Mouse (Mus musculus): Measurements from ENCODE around the gene Clec4b1. TPM values are rescaled to one million over a fixed set of nuclear protein-coding genes. Genes with fewer than 3 reads are reported as not detected.
"Not testable (repeated sequence)": the region's sequence is repeated elsewhere in the genome, so short reads cannot be mapped to it uniquely, and the experiment has no call there.

The Clec4b1 gene
- not detected in 2 replicates for polyA plus RNA-seq (2015; fragmentation: Nextera tagmentation; extraction: Ambion mirVana)

DNA sequence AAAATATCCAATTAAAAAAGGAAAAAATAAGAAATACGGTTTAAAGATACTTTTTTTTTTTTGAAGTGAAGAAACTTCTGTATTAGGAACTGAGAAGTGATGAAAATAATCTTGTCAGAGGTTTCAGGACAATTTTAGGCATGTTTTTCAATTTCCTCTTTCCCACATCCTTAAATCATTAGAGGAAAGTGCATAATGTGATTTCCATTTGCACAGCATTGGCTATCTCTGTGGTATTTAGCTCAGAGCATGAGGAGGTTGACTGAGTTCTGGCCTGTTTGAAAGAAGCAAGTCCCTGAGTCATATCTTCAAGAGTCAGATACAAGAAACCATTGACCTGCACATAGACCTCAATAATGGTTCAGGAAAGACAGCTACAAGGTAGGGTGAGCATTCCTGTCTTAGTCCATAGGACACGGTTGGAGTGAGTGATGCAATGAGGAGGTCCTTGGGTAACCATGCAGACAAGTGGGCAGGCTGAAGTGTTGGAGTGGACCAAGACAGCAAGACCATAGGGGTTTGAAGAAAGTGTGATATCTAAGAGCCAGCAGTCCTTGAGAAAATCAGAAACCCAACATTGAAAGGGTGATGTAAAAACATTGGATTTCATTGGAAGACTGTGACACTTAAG lies at the start of gene Clec4b1:
Clec4b1 (plus strand) TSS at position 221 of the 631 bp plus-strand sequence.
- no peak for ATAC-seq (ENCODE audit: extremely low read depth, insufficient number of reproducible peaks, low FRiP score, low TSS enrichment)
- no peak within 1 kb of the TSS for H3K4me2 ChIP-seq
- WGBS, result 61% methylated on average over 2 of the region's 2 CpGs

DNA sequence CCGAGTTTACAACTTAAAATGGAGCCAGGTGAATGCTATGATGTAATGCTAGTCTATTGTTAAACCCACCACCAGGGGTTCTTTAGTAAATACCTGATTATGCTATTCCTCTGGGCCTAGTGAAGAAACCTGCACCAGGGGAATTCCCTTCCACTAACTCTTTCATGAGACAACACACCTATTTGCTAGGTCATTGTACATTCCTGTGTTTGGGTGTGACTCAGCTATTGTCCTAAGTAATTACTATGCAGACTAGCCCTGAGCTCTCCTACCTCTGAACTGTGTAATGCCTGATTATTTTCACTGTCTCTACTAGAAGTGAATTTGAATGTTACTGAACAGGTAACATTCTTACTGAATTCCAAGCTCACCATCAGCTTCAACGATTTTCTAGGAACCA lies 45.1 kb upstream of the Clec4b1 start:
- H3K27ac ChIP-seq (replicated peaks); H3K4me1 ChIP-seq; H3K4me2 ChIP-seq; H3K27me3 ChIP-seq (replicated peaks); H3K9ac ChIP-seq; ATAC-seq (ENCODE audit: extremely low read depth, insufficient number of reproducible peaks, low FRiP score, low TSS enrichment); H3K36me3 ChIP-seq; H3K4me3 ChIP-seq: not testable (repeated sequence)
- peaks cover 12% of the 10 kb centered on the region for H3K9me3 ChIP-seq
- WGBS, result 57% methylated on average over 2 of the region's 2 CpGs

More for the DNA sequence above, at the start of gene Clec4b1:
- Histone ChIP-seq H3K9me3 (peaks cover 27% of the 10 kb centered on the region), H3K4me1 (no peaks in the 10 kb centered on the region), H3K9ac (no peak within 1 kb of the TSS), H3K27ac (replicated peaks) (no peak within 1 kb of the TSS), H3K4me3 (no peak within 1 kb of the TSS), H3K36me3 (no peaks in the 10 kb centered on the region), H3K27me3 (replicated peaks) (no peaks in the 10 kb centered on the region)

DNA sequence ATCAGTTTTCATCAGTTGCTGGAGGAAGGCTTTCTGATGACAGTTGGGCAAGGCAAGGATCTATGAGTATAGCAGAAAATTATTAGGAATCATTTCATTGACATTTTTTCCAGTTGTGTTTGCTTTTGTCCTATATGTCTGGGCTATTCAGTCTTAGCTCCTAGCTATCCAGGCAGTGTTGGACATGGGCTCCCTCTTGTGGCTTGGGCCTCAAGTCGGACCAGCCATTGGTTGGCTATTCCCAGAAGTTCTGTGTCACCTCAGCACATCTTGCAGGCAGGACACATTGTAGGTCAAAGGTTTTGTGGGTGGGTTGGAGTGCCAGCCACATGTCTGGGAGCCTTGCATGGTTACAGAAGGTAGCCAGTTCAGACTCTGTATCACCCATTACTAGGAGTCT lies 44.2 kb upstream of the Clec4b1 start:
- Histone ChIP-seq H3K4me2 (no peak overlapping the region), H3K4me3 (no peak overlapping the region), H3K4me1 (no peaks in the 10 kb centered on the region), H3K9me3 (peaks cover 7% of the 10 kb centered on the region; the same call in 1 of the 2 replicates), H3K27me3 (replicated peaks) (no peaks in the 10 kb centered on the region), H3K27ac (replicated peaks) (no peak overlapping the region), H3K36me3 (no peaks in the 10 kb centered on the region), H3K9ac (no peak overlapping the region)
- 57% methylated on average over 1 of the region's 1 CpGs for WGBS
- ATAC-seq (ENCODE audit: extremely low read depth, insufficient number of reproducible peaks, low FRiP score, low TSS enrichment), result no peak

DNA sequence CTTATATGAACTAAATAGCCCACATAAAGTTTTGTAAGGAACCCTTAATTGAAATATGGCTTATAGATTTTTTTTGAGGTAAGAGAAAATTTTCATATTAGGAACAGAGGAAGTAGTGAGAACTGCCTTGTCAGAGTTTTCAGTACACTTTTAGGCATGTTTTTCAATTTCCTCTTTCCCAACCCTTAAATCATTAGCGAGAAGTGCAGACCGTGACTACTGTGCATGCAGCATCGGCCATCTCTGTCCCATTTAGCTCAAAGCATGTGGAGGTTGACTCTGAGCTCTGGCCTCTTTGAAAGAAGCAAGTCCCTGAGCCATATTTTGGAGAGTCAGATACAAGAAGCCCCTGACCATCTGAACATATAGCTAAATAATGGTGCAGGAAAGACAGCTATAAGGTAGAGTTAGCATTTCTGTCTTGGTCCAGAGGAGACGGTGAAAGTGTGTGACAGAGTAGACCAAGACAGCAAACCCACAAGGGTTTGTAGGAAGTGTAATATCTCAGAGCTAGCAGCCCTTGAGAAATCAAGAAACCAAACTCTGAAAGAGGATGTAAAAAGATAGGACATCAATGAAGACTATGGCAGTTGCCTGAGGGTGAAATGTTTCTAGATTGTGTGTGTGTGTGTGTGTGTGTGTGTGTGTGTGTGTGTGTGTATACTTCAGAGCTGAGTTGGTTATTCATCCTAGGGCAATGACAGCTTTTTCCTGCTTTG lies 45.5 kb downstream of the Clec4b1 start:
- Histone ChIP-seq H3K9ac (no peak overlapping the region), H3K27me3 (replicated peaks) (no peaks in the 10 kb centered on the region), H3K27ac (replicated peaks) (no peak overlapping the region), H3K4me2 (no peak overlapping the region), H3K9me3 (peaks cover 4% of the 10 kb centered on the region; the same call in 1 of the 2 replicates), H3K4me3 (no peak overlapping the region), H3K36me3 (no peaks in the 10 kb centered on the region), H3K4me1 (no peaks in the 10 kb centered on the region)
- ATAC-seq (ENCODE audit: extremely low read depth, insufficient number of reproducible peaks, low FRiP score, low TSS enrichment), result no peak
- WGBS, result 74% methylated on average over 4 of the region's 4 CpGs

DNA sequence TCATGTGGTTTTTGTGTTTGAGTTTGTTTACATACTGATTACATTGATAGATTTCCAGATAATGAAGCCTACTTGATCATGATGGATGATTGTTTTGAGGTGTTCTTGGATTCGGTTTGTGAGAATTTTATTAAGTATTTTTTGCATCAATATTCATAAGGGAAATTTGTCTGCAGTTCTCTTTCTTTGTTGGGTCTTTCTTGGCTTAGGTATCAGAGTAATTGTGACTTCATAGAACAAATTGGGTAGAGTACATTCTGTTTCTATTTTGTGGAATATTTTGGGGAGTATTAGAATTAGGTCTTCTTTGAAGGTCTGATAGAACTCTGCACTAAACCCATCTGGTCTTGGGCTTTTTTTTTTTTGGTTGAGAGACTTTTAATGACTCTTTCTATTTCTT lies 56.4 kb downstream of the Clec4b1 start, which contains the start of gene Clec4a2:
Clec4a2 (plus strand) TSS at position 301 of the 400 bp plus-strand sequence.
- H3K27me3 ChIP-seq (replicated peaks); H3K27ac ChIP-seq (replicated peaks); H3K36me3 ChIP-seq; ATAC-seq (ENCODE audit: extremely low read depth, insufficient number of reproducible peaks, low FRiP score, low TSS enrichment); H3K4me3 ChIP-seq; H3K4me2 ChIP-seq; H3K9ac ChIP-seq; H3K4me1 ChIP-seq: not testable (repeated sequence)
- WGBS, result 44% methylated on average over 1 of the region's 1 CpGs
- peaks cover 13% of the 10 kb centered on the region; the same call in 1 of the 2 replicates for H3K9me3 ChIP-seq

Other genes with a start within 250 kb of the Clec4b1 start
- gene Slc2a3, start 248.3 kb upstream of the Clec4b1 start, polyA plus RNA-seq (2015; fragmentation: Nextera tagmentation; extraction: Ambion mirVana), result 12.1 and 15.4 TPM in 2 replicates
- gene Foxj2, start 230.0 kb upstream of the Clec4b1 start, polyA plus RNA-seq (2015; fragmentation: Nextera tagmentation; extraction: Ambion mirVana), result 4.8 and 5.6 TPM in 2 replicates
- 2.4 and 3.0 TPM in 2 replicates for gene C3ar1, start 193.8 kb upstream of the Clec4b1 start, polyA plus RNA-seq (2015; fragmentation: Nextera tagmentation; extraction: Ambion mirVana)
- gene Necap1, start 175.5 kb upstream of the Clec4b1 start, polyA plus RNA-seq (2015; fragmentation: Nextera tagmentation; extraction: Ambion mirVana), result 49.9 and 51.3 TPM in 2 replicates
- gene Clec4a1, start 128.1 kb upstream of the Clec4b1 start, polyA plus RNA-seq (2015; fragmentation: Nextera tagmentation; extraction: Ambion mirVana), result 0.70 and 0.94 TPM in 2 replicates
- gene Clec4a3, start 97.4 kb upstream of the Clec4b1 start, polyA plus RNA-seq (2015; fragmentation: Nextera tagmentation; extraction: Ambion mirVana), result 1.0 and 1.1 TPM in 2 replicates
- gene Clec4a4, start 59.6 kb upstream of the Clec4b1 start, polyA plus RNA-seq (2015; fragmentation: Nextera tagmentation; extraction: Ambion mirVana), result not detected in 2 replicates
- 1.3 and 2.3 TPM in 2 replicates for gene Clec4a2, start 56.5 kb downstream of the Clec4b1 start, polyA plus RNA-seq (2015; fragmentation: Nextera tagmentation; extraction: Ambion mirVana)
- not detected in 2 replicates for gene Clec4b2, start 122.9 kb downstream of the Clec4b1 start, polyA plus RNA-seq (2015; fragmentation: Nextera tagmentation; extraction: Ambion mirVana)
- gene Clec4n, start 179.9 kb downstream of the Clec4b1 start, polyA plus RNA-seq (2015; fragmentation: Nextera tagmentation; extraction: Ambion mirVana), result 0.78 and 1.6 TPM in 2 replicates
- not detected in 2 replicates for gene Clec4d, start 212.1 kb downstream of the Clec4b1 start, polyA plus RNA-seq (2015; fragmentation: Nextera tagmentation; extraction: Ambion mirVana)
- 0.07 and 0.23 TPM in 2 replicates for gene Clec4e, start 239.9 kb downstream of the Clec4b1 start, polyA plus RNA-seq (2015; fragmentation: Nextera tagmentation; extraction: Ambion mirVana)